Mouse (Mus musculus) hindbrain, embryonic 12.5 days (tissue): ENCODE data around the gene 1500015O10Rik. TPM values are rescaled to one million over a fixed set of nuclear protein-coding genes. Genes with fewer than 3 reads are reported as not detected.
A peak's percentile ranks its signal among the peaks of the same experiment; 100 is the strongest.

Source experiments
- ATAC-seq: fragments of 200-750 bp; cut with Nextera tagmentation; 2 replicates; pipeline ENCODE4 v1.8.0; 2017; ENCODE audit warnings: moderate TSS enrichment; ENCODE audit not compliant: low FRiP score
- H3K27ac ChIP-seq: fragments of 300-500 bp; sonication (generic); 2 replicates; pipeline ENCODE4 v1.5.1; 2016; ENCODE audit warnings: mild to moderate bottlenecking
- H3K27me3 ChIP-seq: fragments of 300-500 bp; sonication (generic); 2 replicates; pipeline ENCODE4 v1.6.1; 2016; ENCODE audit warnings: mild to moderate bottlenecking
- H3K36me3 ChIP-seq: fragments of 300-500 bp; sonication (generic); 2 replicates; pipeline ENCODE4 v1.6.1; 2016; ENCODE audit warnings: mild to moderate bottlenecking
- H3K4me1 ChIP-seq: fragments of 300-500 bp; sonication (generic); 2 replicates; pipeline ENCODE4 v1.6.1; 2016
- H3K4me2 ChIP-seq: fragments of 300-500 bp; sonication (generic); replicated peaks from 2 replicates; pipeline ENCODE4 v1.6.1; 2016; ENCODE audit warnings: mild to moderate bottlenecking
- H3K4me3 ChIP-seq: fragments of 300-500 bp; sonication (generic); 2 replicates; pipeline ENCODE4 v1.5.1; 2016; ENCODE audit warnings: mild to moderate bottlenecking
- H3K9ac ChIP-seq: fragments of 300-500 bp; sonication (generic); 2 replicates; pipeline ENCODE4 v1.6.1; 2016; ENCODE audit warnings: mild to moderate bottlenecking, moderate library complexity
- H3K9me3 ChIP-seq: fragments of 300-500 bp; sonication (generic); replicated peaks from 2 replicates; pipeline ENCODE4 v1.6.1; 2016; ENCODE audit warnings: mild to moderate bottlenecking
- WGBS: fragments of 180-500 bp; shearing (Covaris S2); methylation state at CpG from one replicate; pipeline ENCODE4 v1.1.7; 2016; 5-methylcytosine and 5-hydroxymethylcytosine counted together
- polyA plus RNA-seq: library from polyadenylated mRNA; unstranded; fragments of >200 nt; fragmentation: Nextera tagmentation; extraction: Ambion mirVana; gene quantifications from 2 replicates; pipeline ENCODE4 v1.2.1, GENCODE M21; 2016

Gene 1500015O10Rik
- polyA plus RNA-seq, 1 experiment from 2014 or later, result 13.0 TPM

- Histone ChIP-seq H3K4me3 (no peak overlapping the region), H3K36me3 (no peaks in the 10 kb centered on the region), H3K4me2 (no peak overlapping the region), H3K27me3 (no peaks in the 10 kb centered on the region), H3K27ac (no peak overlapping the region), H3K9me3 (no peaks in the 10 kb centered on the region), H3K4me1 (no peaks in the 10 kb centered on the region), H3K9ac (no peak overlapping the region)
- 80% methylated on average over 7 of the region's 7 CpGs for WGBS
- peak; percentile 48; the same call in 1 of the 2 replicates for ATAC-seq
Observed at GRCm38 (mm10) chr1:43737812-43738518, 7.6 kb downstream of the 1500015O10Rik start.

- 0 out of 2 replicates have a peak, but pooled peaks have one; percentile 32 for ATAC-seq
- Histone ChIP-seq H3K9ac (no peak overlapping the region), H3K4me3 (no peak overlapping the region), H3K36me3 (no peaks in the 10 kb centered on the region), H3K9me3 (no peaks in the 10 kb centered on the region), H3K27me3 (no peaks in the 10 kb centered on the region), H3K4me2 (no peak overlapping the region), H3K4me1 (no peaks in the 10 kb centered on the region), H3K27ac (no peak overlapping the region)
- 87% methylated on average over 10 of the region's 10 CpGs for WGBS
Observed at GRCm38 (mm10) chr1:43738519-43738894, 8.1 kb downstream of the 1500015O10Rik start.

GRCm38 (mm10) chr1:43754448-43755312, 24.3 kb downstream of the 1500015O10Rik start:
- no peak for ATAC-seq
- H3K4me1 ChIP-seq, result 0 out of 2 replicates have a peak, but pooled peaks cover 3% of the 10 kb centered on the region
- H3K4me3 ChIP-seq, result no peak overlapping the region
- 92% methylated on average over 8 of the region's 8 CpGs for WGBS
- no peak overlapping the region for H3K4me2 ChIP-seq
- H3K36me3 ChIP-seq, result peaks cover 21% of the 10 kb centered on the region
- no peak overlapping the region for H3K9ac ChIP-seq
- no peaks in the 10 kb centered on the region for H3K27me3 ChIP-seq
- H3K9me3 ChIP-seq, result no peaks in the 10 kb centered on the region
- no peak overlapping the region for H3K27ac ChIP-seq

GRCm38 (mm10) chr1:43760085-43760484, 29.7 kb downstream of the 1500015O10Rik start:
- H3K4me1 ChIP-seq, result 0 out of 2 replicates have a peak, but pooled peaks cover 3% of the 10 kb centered on the region
- no peak overlapping the region for H3K27ac ChIP-seq
- H3K27me3 ChIP-seq, result no peaks in the 10 kb centered on the region
- no peak overlapping the region for H3K9ac ChIP-seq
- ATAC-seq, result no peak
- H3K36me3 ChIP-seq, result peaks cover 23% of the 10 kb centered on the region
- H3K4me3 ChIP-seq, result no peak overlapping the region
- no peaks in the 10 kb centered on the region for H3K9me3 ChIP-seq
- H3K4me2 ChIP-seq, result no peak overlapping the region

GRCm38 (mm10) chr1:43764481-43764880, 34.1 kb downstream of the 1500015O10Rik start:
- no peak for ATAC-seq
- no peak overlapping the region for H3K4me3 ChIP-seq
- H3K27me3 ChIP-seq, result no peaks in the 10 kb centered on the region
- no peak overlapping the region for H3K9ac ChIP-seq
- no peaks in the 10 kb centered on the region for H3K9me3 ChIP-seq
- no peak overlapping the region for H3K4me2 ChIP-seq
- H3K36me3 ChIP-seq, result peaks cover 20% of the 10 kb centered on the region
- WGBS, result 97% methylated on average over 2 of the region's 2 CpGs
- H3K4me1 ChIP-seq, result no peaks in the 10 kb centered on the region
- no peak overlapping the region for H3K27ac ChIP-seq

- Histone ChIP-seq H3K4me1 (no peaks in the 10 kb centered on the region), H3K4me3 (no peak overlapping the region), H3K36me3 (peaks cover 37% of the 10 kb centered on the region), H3K9ac (no peak overlapping the region), H3K9me3 (no peaks in the 10 kb centered on the region), H3K27me3 (no peaks in the 10 kb centered on the region), H3K27ac (no peak overlapping the region), H3K4me2 (no peak overlapping the region)
- ATAC-seq, result no peak
- WGBS, result 87% methylated on average over 2 of the region's 2 CpGs
Observed at GRCm38 (mm10) chr1:43766328-43766727, 35.9 kb downstream of the 1500015O10Rik start.

DNA sequence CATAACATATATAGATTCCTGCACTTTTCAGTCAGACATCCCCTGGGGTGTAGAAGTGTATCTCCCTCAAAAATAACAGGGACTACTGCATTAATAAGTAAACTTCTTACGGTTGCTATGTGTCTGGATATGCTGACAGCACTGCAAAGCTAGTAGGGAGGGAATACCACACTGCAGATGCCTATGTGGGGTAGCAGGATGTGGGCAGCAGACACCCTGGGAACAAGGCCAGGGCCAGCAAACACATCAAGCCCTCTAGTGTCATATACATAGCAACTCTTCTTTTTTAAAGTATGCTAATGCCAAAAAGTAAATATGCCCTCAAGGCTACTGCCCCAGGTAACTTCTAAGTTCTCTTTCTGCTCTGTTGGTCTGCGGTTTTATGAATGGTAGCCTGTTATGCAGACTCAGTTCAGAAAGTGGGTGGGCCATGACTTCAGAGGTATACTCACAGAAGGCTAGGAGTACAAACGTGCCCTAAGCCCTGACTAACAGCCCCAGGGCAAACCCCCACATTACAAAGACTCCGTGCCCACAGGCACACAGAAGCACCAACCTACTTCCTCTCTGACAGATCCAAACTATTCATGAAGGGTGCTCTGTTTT, 38.1 kb downstream of the 1500015O10Rik start:
- H3K9me3 ChIP-seq, result no peaks in the 10 kb centered on the region
- no peak for ATAC-seq
- no peak overlapping the region for H3K4me3 ChIP-seq
- H3K36me3 ChIP-seq, result peaks cover 53% of the 10 kb centered on the region
- WGBS, result 79% methylated on average over 4 of the region's 4 CpGs
- H3K27me3 ChIP-seq, result no peaks in the 10 kb centered on the region
- H3K4me1 ChIP-seq, result no peaks in the 10 kb centered on the region
- no peak overlapping the region for H3K9ac ChIP-seq
- H3K4me2 ChIP-seq, result no peak overlapping the region
- no peak overlapping the region for H3K27ac ChIP-seq

- Histone ChIP-seq H3K27ac (no peak overlapping the region), H3K9me3 (no peaks in the 10 kb centered on the region), H3K4me1 (no peaks in the 10 kb centered on the region), H3K27me3 (no peaks in the 10 kb centered on the region), H3K9ac (no peak overlapping the region), H3K4me2 (no peak overlapping the region), H3K4me3 (no peak overlapping the region), H3K36me3 (peaks cover 55% of the 10 kb centered on the region)
- WGBS, result 75% methylated on average over 1 of the region's 1 CpGs
- ATAC-seq, result no peak
Observed at GRCm38 (mm10) chr1:43769348-43769747, 38.9 kb downstream of the 1500015O10Rik start.

GRCm38 (mm10) chr1:43770032-43770431, 39.6 kb downstream of the 1500015O10Rik start:
- 93% methylated on average over 3 of the region's 3 CpGs for WGBS

GRCm38 (mm10) chr1:43772694-43773093, 42.3 kb downstream of the 1500015O10Rik start:
- Histone ChIP-seq H3K27ac (no peak overlapping the region), H3K4me3 (no peak overlapping the region), H3K9me3 (no peaks in the 10 kb centered on the region), H3K36me3 (peaks cover 54% of the 10 kb centered on the region), H3K9ac (no peak overlapping the region), H3K27me3 (no peaks in the 10 kb centered on the region), H3K4me2 (no peak overlapping the region), H3K4me1 (no peaks in the 10 kb centered on the region)
- no peak for ATAC-seq
- WGBS, result 98% methylated on average over 3 of the region's 3 CpGs

More at GRCm38 (mm10) chr1:43770032-43770431, 39.6 kb downstream of the 1500015O10Rik start:
- no peak overlapping the region for H3K4me3 ChIP-seq
- no peaks in the 10 kb centered on the region for H3K4me1 ChIP-seq
- ATAC-seq, result no peak
- no peak overlapping the region for H3K9ac ChIP-seq
- H3K4me2 ChIP-seq, result no peak overlapping the region
- H3K27me3 ChIP-seq, result no peaks in the 10 kb centered on the region
- H3K9me3 ChIP-seq, result no peaks in the 10 kb centered on the region
- H3K36me3 ChIP-seq, result peaks cover 52% of the 10 kb centered on the region
- H3K27ac ChIP-seq, result no peak overlapping the region

DNA sequence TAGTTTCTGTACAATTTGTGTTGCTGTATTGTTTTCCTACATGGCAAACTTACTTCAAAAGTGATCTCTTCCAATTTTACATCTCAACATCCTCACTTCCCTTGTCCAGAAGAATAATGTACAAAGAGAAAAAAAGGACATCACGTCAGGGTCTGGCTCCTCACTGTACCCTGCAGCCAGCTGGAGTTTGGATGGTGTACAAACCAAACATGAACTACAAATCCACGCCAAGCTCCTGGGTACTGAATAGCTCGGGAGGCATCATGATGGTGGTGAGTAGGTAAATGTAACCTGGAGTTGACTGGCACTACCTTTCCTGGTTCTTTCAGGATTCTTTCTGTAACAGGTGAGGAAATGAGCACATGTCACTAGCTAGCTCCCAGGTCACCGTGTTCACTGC, 43.7 kb downstream of the 1500015O10Rik start:
- 93% methylated on average over 4 of the region's 4 CpGs for whole genome bisulfite sequencing

GRCm38 (mm10) chr1:43776106-43776505, 45.7 kb downstream of the 1500015O10Rik start:
- Histone ChIP-seq H3K27me3 (no peaks in the 10 kb centered on the region), H3K9ac (no peak overlapping the region), H3K4me2 (no peak overlapping the region), H3K9me3 (no peaks in the 10 kb centered on the region), H3K4me3 (no peak overlapping the region), H3K36me3 (peaks cover 41% of the 10 kb centered on the region), H3K4me1 (no peaks in the 10 kb centered on the region), H3K27ac (no peak overlapping the region)
- no peak for ATAC-seq
- 88% methylated on average over 3 of the region's 3 CpGs for WGBS

More for the DNA sequence above, 43.7 kb downstream of the 1500015O10Rik start:
- Histone ChIP-seq H3K9ac (no peak overlapping the region), H3K4me1 (no peaks in the 10 kb centered on the region), H3K36me3 (peaks cover 56% of the 10 kb centered on the region), H3K4me3 (no peak overlapping the region), H3K27me3 (no peaks in the 10 kb centered on the region), H3K9me3 (no peaks in the 10 kb centered on the region), H3K4me2 (no peak overlapping the region), H3K27ac (no peak overlapping the region)
- no peak for ATAC-seq
